Mouse (Mus musculus) Patski (cell line): Measurements from ENCODE around the gene Ptprm. TPM values are rescaled to one million over a fixed set of nuclear protein-coding genes. Genes with fewer than 3 reads are reported as not detected.

Experiments used
- ATAC-seq: fragments of 100-300 bp; one replicate; pipeline ENCODE4 v1.8.0; 2021
- CTCF ChIA-PET: fragments of 350-600 bp; sonication (Branson Sonifier 250); formaldehyde crosslinking; loops from one replicate; lab custom pipeline; 2022; ENCODE audit warnings: inconsistent platforms; lab: Charles Lee
- POLR2A ChIA-PET: fragments of 350-600 bp; sonication (Branson Sonifier 250); formaldehyde crosslinking; loops from one replicate; lab custom pipeline; 2022; ENCODE audit warnings: antibody characterized with exemption, inconsistent platforms; lab: Charles Lee
- DNase-seq: peaks from one replicate; pipeline ENCODE4 v3.0.0-alpha.2; 2011; ENCODE audit warnings: low read depth, low spot score
- H3K27me3 ChIP-seq: fragments of 371-371 bp; one replicate; pipeline ENCODE4 v1.5.1; 2021
- CTCF ChIP-seq: fragments of 100-300 bp; IDR thresholded peaks from one replicate; pipeline ENCODE4 v1.5.1; 2021
- in situ Hi-C: fragments of 300-500 bp; cut with MboI; formaldehyde crosslinking; loops from 3 replicates; pipeline ENCODE4 v1.11.1; 2018; ENCODE audit warnings: low pct_unique_long_range_greater_than_20kb, mixed read lengths
- polyA plus RNA-seq: library from polyadenylated mRNA; unstranded; gene quantifications from one replicate; pipeline ENCODE4 v1.2.3, GENCODE M21; 2021

Gene Ptprm
- polyA plus RNA-seq, 1 experiment from 2014 or later, result 43.7 TPM

GRCm38 (mm10) chr17:66815921-66816320 is 538.3 kb downstream of the Ptprm start:
- ChIA-PET POLR2A (no interaction called here), CTCF (no interaction called here)
- no peak for TF ChIP-seq CTCF
- ATAC-seq (no peak), DNase-seq (no peak)
- in situ Hi-C loops, result no loop called here
- no peaks in the 10 kb centered on the region for H3K27me3 ChIP-seq

GRCm38 (mm10) chr17:66813786-66814185 is 540.5 kb downstream of the Ptprm start:
- POLR2A ChIA-PET, result no interaction called here
- H3K27me3 ChIP-seq, result no peaks in the 10 kb centered on the region
- in situ Hi-C loops, result no loop called here

GRCm38 (mm10) chr17:66813346-66813745 is 540.9 kb downstream of the Ptprm start:
- ChIA-PET CTCF (no interaction called here), POLR2A (no interaction called here)
- in situ Hi-C loops, result no loop called here
- no peak for TF ChIP-seq CTCF
- no peaks in the 10 kb centered on the region for H3K27me3 ChIP-seq
- DNase-seq, result no peak
- no peak for ATAC-seq

More at GRCm38 (mm10) chr17:66813786-66814185, 540.5 kb downstream of the Ptprm start:
- no peak for ATAC-seq
- DNase-seq, result no peak
- CTCF ChIA-PET, result no interaction called here
- no peak for TF ChIP-seq CTCF

GRCm38 (mm10) chr17:66809786-66810185 is 544.5 kb downstream of the Ptprm start:
- no peak for TF ChIP-seq CTCF
- H3K27me3 ChIP-seq, result no peaks in the 10 kb centered on the region
- in situ Hi-C loops, result no loop called here
- POLR2A ChIA-PET, result no interaction called here
- no peak for DNase-seq
- CTCF ChIA-PET, result no interaction called here
- ATAC-seq, result no peak

- DNase-seq, result no peak
- in situ Hi-C loops, result no loop called here
Observed at GRCm38 (mm10) chr17:66808186-66808585, 546.1 kb downstream of the Ptprm start.

GRCm38 (mm10) chr17:66801831-66802687 is 552.2 kb downstream of the Ptprm start:
- no peaks in the 10 kb centered on the region for H3K27me3 ChIP-seq
- no peak for DNase-seq
- ChIA-PET CTCF (interaction anchor here (0.7 to 1.1 kb wide), 2 partner anchors 8 to 100 kb away, joined by 3 read pairs; no protein-coding TSS in a partner anchor), POLR2A (interaction anchor here (0.6 kb wide), 2 partner anchors 134 to 1469 kb away, joined by 3 to 4 read pairs; no protein-coding TSS in a partner anchor)
- no peak for TF ChIP-seq CTCF
- in situ Hi-C loops, result no loop called here
- no peak for ATAC-seq

More at GRCm38 (mm10) chr17:66808186-66808585, 546.1 kb downstream of the Ptprm start:
- POLR2A ChIA-PET, result interaction anchor here (0.6 kb wide), 1 partner anchor 758 kb away, joined by 3 read pairs; no protein-coding TSS in a partner anchor
- no peaks in the 10 kb centered on the region for H3K27me3 ChIP-seq
- TF ChIP-seq CTCF, result no peak
- CTCF ChIA-PET, result no interaction called here
- no peak for ATAC-seq

- POLR2A ChIA-PET, result no interaction called here
- in situ Hi-C loops, result no loop called here
Observed at GRCm38 (mm10) chr17:66800231-66800630, 554.0 kb downstream of the Ptprm start.

GRCm38 (mm10) chr17:66786166-66786565 is 568.1 kb downstream of the Ptprm start:
- CTCF ChIA-PET, result no interaction called here
- no peak for DNase-seq
- in situ Hi-C loops, result no loop called here
- no peaks in the 10 kb centered on the region for H3K27me3 ChIP-seq
- TF ChIP-seq CTCF, result no peak
- POLR2A ChIA-PET, result no interaction called here
- no peak for ATAC-seq

More at GRCm38 (mm10) chr17:66800231-66800630, 554.0 kb downstream of the Ptprm start:
- H3K27me3 ChIP-seq, result no peaks in the 10 kb centered on the region
- no peak for TF ChIP-seq CTCF
- ATAC-seq (no peak), DNase-seq (no peak)
- CTCF ChIA-PET, result interaction anchor here (1.3 to 1.9 kb wide), 2 partner anchors 12 to 44 kb away, joined by 4 to 5 read pairs; no protein-coding TSS in a partner anchor

GRCm38 (mm10) chr17:66785586-66785985 is 568.7 kb downstream of the Ptprm start:
- ATAC-seq (no peak), DNase-seq (no peak)
- TF ChIP-seq CTCF, result no peak
- POLR2A ChIA-PET, result no interaction called here
- no peaks in the 10 kb centered on the region for H3K27me3 ChIP-seq
- in situ Hi-C loops, result no loop called here
- CTCF ChIA-PET, result no interaction called here

GRCm38 (mm10) chr17:66783601-66784000 is 570.7 kb downstream of the Ptprm start:
- no peak for DNase-seq
- CTCF ChIA-PET, result no interaction called here
- no peaks in the 10 kb centered on the region for H3K27me3 ChIP-seq
- POLR2A ChIA-PET, result no interaction called here
- in situ Hi-C loops, result no loop called here
- ATAC-seq, result no peak
- no peak for TF ChIP-seq CTCF

GRCm38 (mm10) chr17:66783075-66783492 is 571.2 kb downstream of the Ptprm start:
- ChIA-PET CTCF (no interaction called here), POLR2A (no interaction called here)

More at GRCm38 (mm10) chr17:66783075-66783492, 571.2 kb downstream of the Ptprm start:
- no peaks in the 10 kb centered on the region for H3K27me3 ChIP-seq
- no peak for TF ChIP-seq CTCF
- DNase-seq, result no peak
- in situ Hi-C loops, result no loop called here
- ATAC-seq, result no peak
